Mouse (Mus musculus): ENCODE results near the gene Gna12. TPM values are rescaled to one million over a fixed set of nuclear protein-coding genes. Genes with fewer than 3 reads are reported as not detected.
A peak's percentile ranks its signal among the peaks of the same experiment; 100 is the strongest.

Gna12 gene
- total RNA-seq, 2 experiments from 2014 or later, result 21.7 to 29.8 TPM

DNA sequence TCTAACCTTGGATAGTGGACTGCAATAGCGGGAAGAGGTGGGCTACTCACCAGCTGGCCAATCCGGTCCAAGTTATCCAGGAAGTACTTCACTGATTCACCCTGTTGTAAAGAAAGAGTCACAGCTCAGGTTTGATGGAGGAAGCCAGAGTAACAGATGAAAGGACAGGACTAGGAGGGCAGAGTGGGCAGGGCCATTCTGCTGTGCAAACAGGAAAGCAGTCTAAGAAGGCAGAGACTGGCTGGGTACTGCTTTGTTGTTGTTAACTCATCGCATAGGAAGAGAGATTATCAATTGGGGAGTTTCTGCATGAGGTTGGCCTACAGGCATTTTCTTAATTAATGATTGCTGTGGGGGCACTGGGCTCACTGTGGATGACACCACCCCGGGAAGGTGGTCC is 67.7 kb downstream of the Gna12 start:
- Histone ChIP-seq H3K27ac (peak overlapping the region; percentile 8; the same call in 1 of the 2 replicates), H3K4me3 (no peak overlapping the region)
- TF ChIP-seq CTCF (IDR thresholded peaks at IDR 0.05), result no peak
- DNase-seq, result no peak
- intact Hi-C loops (cut with DNase I), result no loop called here

DNA sequence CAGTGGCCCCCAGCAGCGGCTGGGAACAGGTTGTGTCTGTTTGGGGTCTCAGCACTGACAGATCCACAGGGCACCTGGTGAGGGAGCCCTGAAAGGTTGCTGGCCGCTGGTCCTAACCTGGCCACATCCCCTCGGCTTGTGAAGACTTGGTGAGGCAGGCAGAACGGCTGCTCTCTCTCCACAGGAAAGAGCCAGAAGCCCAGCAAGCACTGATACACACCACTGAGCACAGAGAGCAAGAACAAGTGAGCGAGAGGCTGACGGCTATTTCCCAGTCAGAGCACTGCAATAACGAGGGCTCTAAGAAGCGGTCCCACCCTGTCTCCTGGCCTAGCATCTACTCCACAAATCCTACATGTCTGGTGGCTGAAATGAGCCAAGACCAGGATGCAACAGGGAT is 71.4 kb downstream of the Gna12 start:
- no peak for TF ChIP-seq CTCF (IDR thresholded peaks at IDR 0.05)
- no peak overlapping the region for H3K27ac ChIP-seq
- intact Hi-C loops (cut with DNase I), result no loop called here
- DNase-seq, result no peak
- H3K4me3 ChIP-seq, result no peak overlapping the region

DNA sequence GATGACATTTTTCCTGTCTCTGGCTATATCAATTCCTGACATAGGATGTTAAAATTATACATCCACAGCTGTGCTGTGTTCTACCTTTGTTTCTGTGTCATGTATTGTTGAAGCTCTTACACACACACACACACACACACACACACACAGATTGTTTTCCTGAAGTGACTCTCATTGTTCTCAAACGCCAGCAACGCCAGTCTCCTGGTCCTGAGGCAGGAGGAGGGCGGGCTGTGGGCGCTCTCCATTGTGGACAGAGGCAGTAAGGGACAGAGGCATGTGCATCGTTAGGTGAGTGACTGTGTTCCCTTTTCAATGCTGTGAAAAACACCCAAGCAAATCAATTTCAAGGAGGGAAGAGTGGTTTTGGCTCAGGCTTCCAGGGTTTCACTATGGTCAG is 77.0 kb downstream of the Gna12 start:
- H3K27ac ChIP-seq, result no peak overlapping the region
- no peak for TF ChIP-seq CTCF (IDR thresholded peaks at IDR 0.05)
- H3K4me3 ChIP-seq, result no peak overlapping the region
- no peak for DNase-seq
- intact Hi-C loops (cut with DNase I), result no loop called here

DNA sequence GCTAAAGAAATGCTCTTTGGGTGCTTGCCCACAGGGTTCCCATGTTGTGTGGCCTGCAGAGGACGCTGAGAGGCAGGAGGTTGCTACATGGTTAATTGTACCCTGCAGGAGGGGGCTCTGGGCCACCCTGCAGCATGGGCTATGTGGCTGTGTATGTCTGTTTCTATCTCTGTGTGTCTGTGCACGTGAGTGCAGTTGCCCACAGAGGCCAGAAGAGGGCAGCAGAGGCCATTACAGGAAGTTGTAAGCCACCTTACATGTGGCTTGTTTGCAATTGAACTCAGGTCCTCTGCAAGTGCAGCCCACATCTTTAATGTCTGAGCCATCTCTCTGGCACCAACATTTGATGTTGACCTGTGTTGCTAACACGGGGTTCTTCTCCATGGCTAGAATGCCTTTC is 77.6 kb downstream of the Gna12 start:
- TF ChIP-seq CTCF (IDR thresholded peaks at IDR 0.05), result peak; percentile 43; the same call in 1 of the 2 replicates
- no peak for DNase-seq
- intact Hi-C loops (cut with DNase I), result no loop called here
- Histone ChIP-seq H3K27ac (no peak overlapping the region), H3K4me3 (no peak overlapping the region)

DNA sequence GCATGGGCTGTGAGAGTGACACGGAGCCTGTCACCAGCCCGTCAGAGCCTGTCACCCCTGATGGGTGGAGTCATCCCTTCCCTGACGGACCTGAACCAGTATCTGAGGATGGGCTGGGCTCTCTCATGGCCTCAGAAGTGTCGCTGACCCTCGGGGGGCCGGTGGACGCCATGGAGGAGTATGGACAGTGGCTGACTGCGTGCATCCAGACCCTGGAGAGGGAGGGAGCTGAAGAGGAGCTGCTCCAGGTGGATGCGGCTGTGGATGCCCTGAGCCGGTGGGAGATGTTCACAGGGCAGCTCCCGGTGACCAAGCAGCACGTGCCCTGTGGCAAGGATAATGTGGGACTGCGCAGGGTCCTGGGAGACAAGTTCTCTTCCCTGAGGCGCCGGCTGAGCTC is 78.2 kb downstream of the Gna12 start:
- TF ChIP-seq CTCF (IDR thresholded peaks at IDR 0.05), result no peak
- DNase-seq, result no peak
- H3K27ac ChIP-seq, result no peak overlapping the region
- H3K4me3 ChIP-seq, result no peak overlapping the region
- intact Hi-C loops (cut with DNase I), result no loop called here

DNA sequence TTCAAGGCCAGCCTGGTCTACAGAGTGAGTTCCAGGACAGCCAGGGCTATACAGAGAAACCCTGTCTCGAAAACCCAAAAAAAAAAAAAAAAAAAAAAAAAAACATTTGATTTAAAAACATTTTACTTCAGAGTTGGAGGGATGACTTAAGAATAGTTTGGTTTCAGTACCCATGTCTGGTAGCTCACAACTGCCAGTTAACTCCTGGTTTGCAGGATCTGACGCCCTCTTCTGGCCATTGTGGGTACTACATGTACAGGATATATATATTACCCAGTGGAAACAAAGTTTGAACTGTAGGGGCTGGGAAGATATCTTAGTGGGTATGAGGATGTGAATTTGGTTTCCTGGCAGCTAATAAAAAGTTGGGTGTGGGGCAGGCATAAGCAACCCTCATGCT is 79.3 kb downstream of the Gna12 start:
- H3K4me3 ChIP-seq, result no peak overlapping the region
- TF ChIP-seq CTCF (IDR thresholded peaks at IDR 0.05), result peak; percentile 63
- DNase-seq, result no peak
- H3K27ac ChIP-seq, result no peak overlapping the region
- intact Hi-C loops (cut with DNase I), result no loop called here

DNA sequence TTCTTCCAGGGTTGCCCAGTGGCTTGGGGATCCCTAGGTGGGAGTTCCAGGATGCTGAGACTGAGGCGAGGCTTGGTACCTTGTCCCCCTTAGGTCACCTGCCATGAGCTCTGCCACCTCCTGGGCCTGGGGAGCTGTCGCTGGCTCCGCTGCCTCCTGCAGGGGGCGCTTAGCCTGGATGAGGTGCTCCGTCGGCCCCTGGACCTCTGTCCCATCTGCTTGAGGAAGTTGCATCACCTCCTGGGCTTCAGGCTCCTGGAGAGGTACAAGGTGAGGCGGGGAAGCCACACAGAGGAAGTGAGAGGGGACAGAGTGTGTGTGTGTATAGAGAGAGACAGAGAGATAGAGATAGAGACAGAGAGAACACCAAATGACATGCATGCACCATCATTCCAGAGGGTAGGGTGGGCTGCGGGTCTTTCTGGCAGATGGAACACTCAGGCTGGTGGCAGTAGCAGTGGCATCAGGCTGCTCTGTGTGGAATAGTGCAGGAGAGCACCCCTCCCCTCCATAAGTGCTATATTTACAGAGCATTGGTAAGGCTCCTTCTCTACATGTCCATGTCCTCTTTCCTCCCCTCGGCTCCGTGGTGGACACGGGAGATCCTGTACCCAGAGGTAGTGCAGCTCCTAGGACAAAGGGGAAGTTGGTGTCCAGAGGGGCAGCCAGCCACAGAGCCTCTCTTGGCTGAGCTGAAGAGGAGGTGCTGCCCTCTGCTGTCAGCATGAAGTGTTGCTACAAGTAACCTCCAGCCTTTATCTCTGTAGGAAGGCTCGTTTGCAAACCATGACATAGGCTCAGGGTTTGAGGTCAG is 81.0 kb downstream of the Gna12 start:
- peak; percentile 82 for DNase-seq
- TF ChIP-seq CTCF (IDR thresholded peaks at IDR 0.05), result peak; percentile 93
- Histone ChIP-seq H3K4me3 (peak overlapping the region; percentile 64), H3K27ac (peak overlapping the region; percentile 75)
- intact Hi-C loops (cut with DNase I), result loop anchor here (5.0 kb wide), 1 partner anchor 207 kb away; no protein-coding TSS in a partner anchor

DNA sequence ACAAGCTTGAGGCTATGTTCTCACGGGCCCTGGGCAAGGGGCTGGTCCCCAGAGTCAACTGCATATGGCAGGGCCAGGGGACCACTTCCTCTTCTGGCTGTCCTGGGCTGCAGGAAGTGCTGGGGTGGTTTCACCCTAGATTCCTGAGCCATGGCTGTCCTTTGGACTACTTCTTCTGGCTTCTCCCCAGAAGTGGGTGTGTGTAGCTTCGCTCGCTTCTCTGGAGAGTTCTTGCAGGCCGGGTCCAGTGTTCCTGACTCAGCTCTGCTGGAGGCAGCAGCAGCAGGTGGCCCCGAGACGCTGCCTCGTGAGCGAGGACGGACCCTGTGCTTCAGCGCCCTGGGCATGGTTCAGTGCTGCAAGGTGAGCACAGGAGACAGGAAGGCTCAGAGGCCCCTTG is 81.8 kb downstream of the Gna12 start:
- TF ChIP-seq CTCF (IDR thresholded peaks at IDR 0.05), result no peak
- Histone ChIP-seq H3K4me3 (no peak overlapping the region), H3K27ac (no peak overlapping the region)
- intact Hi-C loops (cut with DNase I), result loop anchor here (5.0 kb wide), 1 partner anchor 206 kb away; no protein-coding TSS in a partner anchor
- DNase-seq, result no peak

DNA sequence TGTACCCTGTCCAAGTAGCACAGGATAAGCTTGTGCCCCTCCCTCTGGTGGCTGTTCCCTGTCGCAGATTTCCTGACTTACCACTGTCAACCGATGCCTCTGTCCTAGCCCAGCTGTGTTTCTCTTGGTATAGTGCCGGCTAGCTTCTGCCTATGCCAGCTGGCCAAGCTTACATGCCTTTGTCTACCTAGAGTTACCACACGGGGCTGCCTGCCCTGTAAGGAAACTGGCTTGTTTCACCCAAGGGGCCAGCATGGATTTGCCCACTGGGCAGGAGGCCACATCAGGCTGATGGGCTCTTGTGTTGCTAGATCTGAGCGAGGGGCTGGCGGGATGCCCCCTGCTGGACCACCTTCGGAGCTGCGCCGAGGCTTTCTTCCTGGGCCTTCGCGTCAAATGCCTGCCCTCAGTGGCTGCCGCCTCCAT is 86.5 kb downstream of the Gna12 start:
- intact Hi-C loops (cut with DNase I), result no loop called here
- Histone ChIP-seq H3K4me3 (no peak overlapping the region), H3K27ac (no peak overlapping the region)
- no peak for DNase-seq
- peak; percentile 23; the same call in 1 of the 2 replicates for TF ChIP-seq CTCF (IDR thresholded peaks at IDR 0.05)

DNA sequence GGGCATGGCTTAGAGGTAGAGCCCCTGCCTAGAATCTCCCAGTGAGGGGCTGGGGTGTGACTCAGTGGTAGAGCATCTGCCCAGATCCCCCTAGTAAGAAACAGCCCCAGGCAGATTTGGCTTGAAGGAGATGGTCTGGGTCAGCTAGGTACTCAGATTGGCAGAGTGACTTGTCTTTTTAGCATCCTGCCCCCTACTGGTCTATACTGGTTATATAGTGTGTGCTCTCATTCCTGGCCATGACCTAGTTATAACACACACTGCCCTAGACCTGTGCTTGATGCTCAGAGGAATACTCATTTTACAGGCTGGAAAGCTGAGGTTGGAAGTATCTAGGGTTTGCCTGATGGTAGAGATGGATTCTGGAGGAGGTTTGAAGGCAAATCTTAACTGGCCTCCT is 88.4 kb downstream of the Gna12 start:
- H3K27ac ChIP-seq, result no peak overlapping the region
- intact Hi-C loops (cut with DNase I), result no loop called here
- no peak overlapping the region for H3K4me3 ChIP-seq
- DNase-seq, result no peak
- peak; percentile 46 for TF ChIP-seq CTCF (IDR thresholded peaks at IDR 0.05)

DNA sequence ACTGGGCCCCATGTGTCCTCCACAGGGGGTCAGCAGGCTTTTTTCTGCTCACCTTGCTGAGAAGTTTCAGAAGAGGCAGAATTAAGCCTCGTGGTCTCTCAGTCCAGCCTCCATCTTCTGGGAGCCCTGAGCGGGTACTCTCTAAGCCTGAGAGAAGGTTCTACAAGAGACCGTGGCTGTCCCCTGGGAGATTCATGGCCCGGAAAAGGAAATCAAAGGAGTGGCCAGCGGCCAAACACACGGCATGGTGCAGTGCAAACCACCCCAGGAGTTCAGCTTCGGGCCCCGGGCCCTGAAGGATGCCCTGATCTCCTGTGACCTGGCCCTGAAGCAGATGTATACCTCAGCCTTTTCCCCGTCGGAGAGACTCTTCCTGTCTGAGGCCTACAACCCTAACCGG is 89.2 kb downstream of the Gna12 start:
- Histone ChIP-seq H3K27ac (no peak overlapping the region), H3K4me3 (peak overlapping the region; percentile 23)
- no peak for DNase-seq
- no peak for TF ChIP-seq CTCF (IDR thresholded peaks at IDR 0.05)
- intact Hi-C loops (cut with DNase I), result no loop called here

DNA sequence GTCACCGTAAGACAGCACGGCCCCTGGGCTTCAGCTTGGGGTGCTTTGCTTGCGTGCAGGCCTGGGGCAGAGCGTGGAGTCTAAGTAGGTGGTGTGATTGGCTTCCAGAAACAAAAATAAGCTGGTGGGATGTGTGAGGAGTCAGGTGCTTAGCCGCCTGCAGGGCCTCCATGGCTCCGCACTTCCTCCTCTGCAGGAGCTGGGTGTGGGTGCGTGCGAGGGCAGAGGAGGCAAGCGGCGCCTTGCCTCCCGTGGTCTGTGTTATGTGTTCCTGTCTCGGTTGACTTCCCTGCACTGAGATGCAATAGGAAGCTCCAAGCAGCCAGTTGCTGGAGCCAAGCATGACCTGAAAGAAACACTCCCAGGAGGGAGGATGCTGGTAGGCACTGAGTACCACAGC is 90.4 kb downstream of the Gna12 start:
- H3K4me3 ChIP-seq, result no peak overlapping the region
- no peak for DNase-seq
- H3K27ac ChIP-seq, result no peak overlapping the region
- intact Hi-C loops (cut with DNase I), result no loop called here
- TF ChIP-seq CTCF (IDR thresholded peaks at IDR 0.05), result no peak

DNA sequence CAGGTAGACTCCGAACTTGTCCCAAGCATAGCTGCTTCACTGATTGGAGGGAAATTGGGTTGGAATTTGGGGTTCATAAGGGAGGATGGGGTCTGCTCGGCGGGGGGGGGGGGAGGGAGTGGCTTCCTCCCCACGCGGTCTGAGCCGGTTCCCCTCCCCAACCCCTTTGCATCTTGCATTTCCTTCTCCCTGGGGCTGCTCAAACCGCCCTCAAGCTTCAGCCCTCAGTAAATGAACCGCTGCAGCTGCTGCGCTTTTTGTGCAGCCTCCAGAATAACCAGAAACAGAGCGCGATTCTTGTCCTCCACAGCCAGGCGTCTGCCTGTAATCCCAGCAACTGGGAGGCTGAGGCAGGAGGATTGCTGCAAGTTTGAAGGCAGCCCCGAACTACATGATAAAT is 94.1 kb downstream of the Gna12 start:
- TF ChIP-seq CTCF (IDR thresholded peaks at IDR 0.05), result no peak
- no peak for DNase-seq
- intact Hi-C loops (cut with DNase I), result no loop called here
- Histone ChIP-seq H3K27ac (no peak overlapping the region), H3K4me3 (peak overlapping the region; percentile 63)

DNA sequence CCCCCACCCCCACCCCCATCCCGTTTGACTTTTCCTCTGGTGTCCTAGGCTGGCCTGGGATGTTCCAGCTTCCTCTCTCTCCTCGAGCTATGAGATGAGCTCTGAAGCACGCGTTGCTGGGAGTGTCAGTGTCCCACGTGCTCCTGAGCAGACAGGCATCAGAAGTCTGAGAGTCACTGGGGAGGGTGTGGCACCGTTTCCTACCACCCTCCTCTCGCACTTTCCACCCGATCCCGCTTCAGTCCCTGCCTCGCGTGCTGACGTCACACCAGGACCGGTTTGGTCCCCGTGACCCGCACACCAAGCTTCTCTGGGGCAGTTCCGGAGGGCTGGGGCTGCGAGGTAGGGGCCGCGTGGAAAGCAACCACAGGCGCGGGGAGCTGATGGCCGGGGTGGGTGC is 94.9 kb downstream of the Gna12 start:
- Histone ChIP-seq H3K27ac (no peak overlapping the region; the same call in 1 of the 2 replicates), H3K4me3 (peak overlapping the region; percentile 63)
- intact Hi-C loops (cut with DNase I), result no loop called here
- no peak for TF ChIP-seq CTCF (IDR thresholded peaks at IDR 0.05)
- DNase-seq, result no peak
